Mouse (Mus musculus) embryo, embryonic 11.5 days (tissue): ENCODE results near the gene Rnasek.
A peak's percentile ranks its signal among the peaks of the same experiment; 100 is the strongest.

Source experiments
- DNase-seq: peaks from one replicate; pipeline ENCODE4 v3.0.0-alpha.2; 2012; ENCODE audit warnings: low read depth, low spot score

Rnasek gene

GRCm38 (mm10) chr11:70236717-70237116, 2.9 kb downstream of the Rnasek start:
- DNase-seq, result no peak

GRCm38 (mm10) chr11:70235254-70235900, 4.3 kb downstream of the Rnasek start:
- no peak for DNase-seq

GRCm38 (mm10) chr11:70234497-70234896, 5.1 kb downstream of the Rnasek start:
- DNase-seq, result no peak

GRCm38 (mm10) chr11:70234037-70234436, 5.6 kb downstream of the Rnasek start:
- no peak for DNase-seq

GRCm38 (mm10) chr11:70233016-70233415, 6.6 kb downstream of the Rnasek start:
- no peak for DNase-seq

GRCm38 (mm10) chr11:70232546-70232945, 7.1 kb downstream of the Rnasek start:
- no peak for DNase-seq

- DNase-seq, result peak; percentile 71
Observed at GRCm38 (mm10) chr11:70230239-70230727, 9.4 kb downstream of the Rnasek start.

- DNase-seq, result no peak
Observed at GRCm38 (mm10) chr11:70229260-70230010, 10.2 kb downstream of the Rnasek start, which contains the start of gene Bcl6b. Gene Bcl6b, minus strand, starts transcription at chr11:70229798.

- DNase-seq, result peak; percentile 68
Observed at GRCm38 (mm10) chr11:70228828-70229227, 10.8 kb downstream of the Rnasek start.

- no peak for DNase-seq
Observed at GRCm38 (mm10) chr11:70227661-70228245, 11.9 kb downstream of the Rnasek start.

GRCm38 (mm10) chr11:70227126-70227525, 12.5 kb downstream of the Rnasek start:
- no peak for DNase-seq

GRCm38 (mm10) chr11:70226602-70226890, 13.1 kb downstream of the Rnasek start:
- DNase-seq, result no peak

- DNase-seq, result no peak
Observed at GRCm38 (mm10) chr11:70225798-70226601, 13.6 kb downstream of the Rnasek start.

- no peak for DNase-seq
Observed at GRCm38 (mm10) chr11:70223724-70224123, 15.9 kb downstream of the Rnasek start.

GRCm38 (mm10) chr11:70221603-70222500, 17.8 kb downstream of the Rnasek start:
- no peak for DNase-seq

- DNase-seq, result peak; percentile 92
Observed at GRCm38 (mm10) chr11:70220731-70221602, 18.7 kb downstream of the Rnasek start, which contains the start of gene Slc16a13. Gene Slc16a13, minus strand, starts transcription at chr11:70221064.

- DNase-seq, result no peak
Observed at GRCm38 (mm10) chr11:70220323-70220722, 19.3 kb downstream of the Rnasek start.

GRCm38 (mm10) chr11:70219873-70220272, 19.8 kb downstream of the Rnasek start:
- no peak for DNase-seq

- DNase-seq, result no peak
Observed at GRCm38 (mm10) chr11:70218741-70219470, 20.7 kb downstream of the Rnasek start.
